Mouse (Mus musculus): Measurements from ENCODE around the gene Rtca. TPM values are rescaled to one million over a fixed set of nuclear protein-coding genes. Genes with fewer than 3 reads are reported as not detected.
A peak's percentile ranks its signal among the peaks of the same experiment; 100 is the strongest.

Gene Rtca
- 40.4 and 42.2 TPM in 2 replicates for polyA plus RNA-seq (2012; rRNA removed)

DNA sequence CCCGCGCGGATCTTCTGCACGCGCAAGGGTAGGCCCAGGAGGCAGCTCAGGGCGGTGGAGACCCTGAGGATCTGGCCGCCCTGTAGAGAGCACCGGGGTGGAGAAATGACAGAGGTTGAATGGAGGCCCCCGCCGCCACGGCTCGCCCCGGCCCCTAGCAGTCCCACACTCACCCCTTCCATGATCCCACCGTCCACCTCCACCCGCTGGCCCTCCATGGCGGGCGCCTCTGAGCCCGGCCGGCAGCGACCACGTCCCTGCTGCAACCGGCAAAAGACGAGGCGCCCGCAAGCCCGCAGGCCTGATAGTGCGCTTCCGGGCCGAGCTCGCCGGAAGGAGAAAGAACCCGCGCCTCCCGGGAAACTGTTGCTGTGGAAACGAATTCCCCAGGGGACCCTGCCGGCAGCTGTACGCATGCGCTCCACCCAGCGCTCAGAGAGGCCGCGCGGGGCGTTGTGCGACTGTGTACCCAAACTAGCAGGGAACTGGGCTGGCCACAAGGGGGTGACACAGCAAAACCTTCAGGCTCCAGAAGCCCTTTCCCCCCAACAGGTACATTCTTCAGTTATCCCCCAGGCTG, at the start of gene Rtca:
TSS of gene Rtca (minus strand) at position 437 of the 580 bp plus-strand sequence.
- DNase-seq (ENCODE audit: low spot score) = peak; percentile 92

DNA sequence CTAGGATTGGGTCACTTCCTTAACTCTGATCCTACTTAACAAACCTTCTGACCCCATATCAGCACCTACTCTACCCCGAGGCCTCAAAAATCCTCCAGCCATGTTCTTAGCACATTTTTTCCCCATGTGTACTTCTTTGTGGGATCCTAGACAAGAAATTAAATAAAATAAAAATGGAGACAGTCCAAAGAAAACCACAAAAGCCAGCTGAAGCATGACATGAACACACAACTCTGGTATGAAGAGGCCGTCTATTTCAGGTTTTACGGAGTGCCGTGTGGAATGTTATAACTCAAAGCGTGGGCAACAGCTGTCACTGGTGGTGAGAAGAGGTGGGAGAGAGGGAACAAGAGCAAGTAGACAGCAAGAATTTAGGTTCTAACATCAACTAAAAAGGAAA, 43.4 kb upstream of the Rtca start:
- DNase-seq (ENCODE audit: low spot score) = no peak

DNA sequence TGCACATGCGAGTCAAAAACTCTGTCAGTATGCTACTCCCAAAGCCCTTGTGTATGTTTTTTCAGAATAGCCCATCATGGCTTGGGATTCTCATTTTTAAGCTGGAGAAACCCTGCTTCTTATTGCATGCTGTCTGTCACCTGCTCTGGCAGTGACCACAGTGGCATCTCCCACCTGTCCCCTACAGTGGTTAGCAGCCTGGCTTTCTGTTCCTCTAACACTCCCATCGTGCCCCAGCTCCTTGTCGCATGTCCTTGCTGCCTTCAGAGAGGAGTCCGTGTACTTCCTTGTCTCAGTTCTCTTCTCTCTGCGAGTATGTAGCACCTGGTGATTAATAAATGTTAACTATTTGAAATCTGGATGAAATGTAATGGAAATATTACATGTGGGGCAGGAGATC, 39.4 kb upstream of the Rtca start:
- DNase-seq (ENCODE audit: low spot score) = no peak

DNA sequence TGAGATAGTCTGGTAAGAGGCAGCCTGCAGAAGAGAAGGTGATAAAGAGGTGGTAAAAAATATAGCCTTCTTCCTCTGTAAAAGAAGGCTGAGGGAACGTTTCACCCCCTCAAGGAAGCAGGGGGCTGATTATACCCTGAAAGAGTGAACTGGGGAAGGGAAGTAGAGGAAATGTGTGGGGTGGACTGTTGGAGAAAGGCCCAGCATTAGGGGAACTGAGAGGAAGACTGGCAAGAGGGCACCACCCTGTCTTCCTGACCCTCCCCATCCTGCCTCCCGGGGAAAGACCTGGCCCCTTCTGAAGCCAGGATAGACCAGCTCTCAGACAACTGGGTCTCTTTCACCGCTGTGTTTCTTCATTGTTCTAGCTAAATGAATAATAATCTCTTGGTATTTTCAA, 34.5 kb upstream of the Rtca start:
- no peak for DNase-seq (ENCODE audit: low spot score)

DNA sequence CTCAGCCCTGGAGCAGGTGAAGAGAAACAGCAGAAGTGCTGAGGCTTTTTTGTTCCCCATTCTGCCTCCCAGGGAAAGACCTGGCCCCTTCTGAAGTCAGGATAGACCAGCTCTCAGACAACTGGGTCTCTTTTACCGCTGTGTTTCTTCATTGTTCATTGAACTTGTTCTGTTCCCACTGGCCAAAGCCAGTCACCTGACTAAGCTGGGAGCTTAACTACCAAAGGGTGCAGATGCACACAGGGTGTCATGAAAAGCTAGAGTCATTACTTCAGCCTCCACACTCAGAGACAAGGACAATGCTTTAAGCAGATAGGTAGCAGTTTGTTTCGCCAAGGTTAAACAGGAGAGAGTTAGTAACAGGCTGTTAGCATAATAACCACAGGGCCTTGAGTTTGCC, 34.1 kb upstream of the Rtca start:
- no peak for DNase-seq (ENCODE audit: low spot score)

DNA sequence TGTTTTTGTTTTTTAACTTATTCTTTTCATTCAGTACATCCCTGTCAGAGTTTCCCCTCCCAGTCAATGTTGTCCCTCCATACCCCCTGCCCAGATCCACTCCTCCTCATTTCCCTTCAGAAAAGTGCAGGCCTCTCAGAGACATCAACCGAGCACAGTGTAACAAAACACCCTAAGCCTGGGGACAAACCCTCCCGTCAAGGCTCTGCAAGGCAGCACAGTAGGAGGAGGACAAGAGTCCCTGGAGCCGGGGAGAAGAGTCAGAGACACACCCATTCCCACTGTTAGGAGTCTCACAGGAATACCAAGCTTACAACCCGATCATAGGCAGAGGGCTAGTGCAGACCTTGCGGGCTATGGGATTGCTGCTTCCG, 29.2 kb upstream of the Rtca start:
- DNase-seq (ENCODE audit: low spot score) = no peak

DNA sequence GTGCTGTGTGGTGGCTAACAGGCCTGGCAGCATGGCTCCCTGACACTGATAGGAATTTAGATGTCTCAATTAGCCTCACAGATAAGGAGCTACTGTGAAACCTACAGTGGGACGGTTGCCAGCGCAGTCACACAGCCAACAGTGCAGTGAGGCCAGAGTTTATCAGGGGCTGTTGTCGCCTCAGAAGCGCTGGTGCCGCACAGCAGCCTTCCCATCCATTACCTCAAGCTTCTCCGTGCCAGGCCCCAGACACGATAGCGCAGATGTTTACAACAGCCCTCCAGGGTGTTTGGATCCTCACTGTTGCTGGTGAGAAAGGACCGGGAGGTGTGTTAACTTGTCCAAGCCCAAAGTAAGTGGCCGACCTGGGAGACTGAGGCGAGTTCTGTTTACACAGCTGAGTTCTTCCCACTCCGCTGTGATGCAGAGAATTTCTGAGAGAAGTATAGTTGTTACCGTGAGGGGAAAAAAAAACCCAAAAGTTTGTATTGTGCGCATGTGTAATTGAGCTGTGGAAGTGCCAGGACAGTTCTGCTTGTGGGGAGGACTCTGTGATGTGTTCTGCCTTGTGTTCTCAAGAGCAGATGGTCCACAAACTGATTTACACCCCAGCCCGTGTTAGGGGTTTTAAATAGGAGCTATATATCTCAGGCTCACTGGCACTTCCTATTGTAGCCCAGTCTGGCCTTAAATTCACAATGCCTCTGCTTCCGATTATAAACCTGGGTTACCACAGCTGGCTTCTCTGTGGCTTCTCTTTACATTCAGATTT, 28.6 kb upstream of the Rtca start:
- DNase-seq (ENCODE audit: low spot score) = no peak

DNA sequence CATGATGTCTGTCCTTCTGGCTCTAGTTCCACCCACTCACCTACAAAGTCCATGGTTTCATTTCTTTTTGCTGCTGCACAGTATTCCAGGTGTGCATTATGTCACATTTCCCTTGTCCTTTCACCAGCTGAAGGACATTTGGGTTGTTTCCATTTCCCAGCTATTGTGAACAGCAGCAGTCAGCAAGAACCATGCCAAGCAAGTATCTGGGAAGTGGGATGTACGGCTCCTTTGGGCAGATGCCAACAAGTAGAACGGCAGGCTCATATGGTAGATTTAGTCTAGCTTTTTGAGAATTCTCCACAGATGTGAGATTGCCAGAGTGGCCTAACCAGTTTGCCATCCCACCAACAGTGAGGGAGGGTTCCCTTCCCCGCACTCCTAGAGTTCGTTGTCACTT, 22.8 kb upstream of the Rtca start:
- no peak for DNase-seq (ENCODE audit: low spot score)

DNA sequence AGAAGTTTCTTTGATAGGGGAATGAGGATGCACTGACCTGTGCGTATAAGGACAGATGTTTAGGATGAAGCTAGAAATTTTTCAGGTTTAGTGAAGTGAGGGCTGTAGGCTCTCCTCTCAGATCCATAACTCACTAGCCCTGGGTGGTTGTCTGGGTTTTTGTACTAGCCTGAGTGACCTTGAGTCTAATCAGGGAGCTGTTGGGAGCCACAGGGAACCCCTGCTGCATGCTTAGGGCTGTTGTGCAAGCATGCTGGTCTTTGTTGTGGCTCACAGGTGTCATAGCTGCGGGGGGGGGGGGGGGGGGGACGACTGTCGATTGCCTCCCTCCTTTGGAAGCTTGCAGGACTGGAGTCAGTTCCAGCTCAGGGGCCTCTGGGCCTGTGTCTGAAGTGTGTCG, 21.7 kb upstream of the Rtca start:
- DNase-seq (ENCODE audit: low spot score) = no peak

DNA sequence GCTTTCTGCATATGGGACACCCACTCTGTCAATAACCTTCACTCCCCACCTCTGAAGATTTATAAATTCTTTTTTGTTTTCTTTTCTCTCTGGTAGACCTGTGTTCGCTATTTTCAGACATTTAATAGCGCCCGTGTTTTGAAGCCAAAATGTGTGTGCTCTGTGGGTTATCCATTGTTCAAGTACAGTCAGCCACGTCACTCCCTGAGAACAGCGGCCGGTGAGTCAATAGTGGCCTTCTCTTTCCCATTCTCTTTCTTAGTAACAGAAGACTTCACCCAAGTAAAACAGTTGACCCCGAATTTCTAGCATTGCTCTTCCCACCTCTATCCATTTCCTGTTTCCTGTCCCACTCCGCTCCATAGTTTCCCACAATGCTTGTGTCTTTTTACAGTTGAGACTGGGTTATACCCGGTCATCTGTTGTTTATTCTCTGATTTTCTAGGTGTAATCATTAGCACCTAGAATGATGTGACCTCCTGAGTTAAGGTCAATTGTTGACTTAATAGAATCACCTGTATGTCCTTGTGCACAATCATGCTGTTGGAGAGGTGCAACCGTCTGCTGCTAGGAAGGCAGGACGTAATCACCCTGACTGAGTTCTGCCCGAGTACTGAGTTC, 12.2 kb upstream of the Rtca start:
- DNase-seq (ENCODE audit: low spot score) = no peak

DNA sequence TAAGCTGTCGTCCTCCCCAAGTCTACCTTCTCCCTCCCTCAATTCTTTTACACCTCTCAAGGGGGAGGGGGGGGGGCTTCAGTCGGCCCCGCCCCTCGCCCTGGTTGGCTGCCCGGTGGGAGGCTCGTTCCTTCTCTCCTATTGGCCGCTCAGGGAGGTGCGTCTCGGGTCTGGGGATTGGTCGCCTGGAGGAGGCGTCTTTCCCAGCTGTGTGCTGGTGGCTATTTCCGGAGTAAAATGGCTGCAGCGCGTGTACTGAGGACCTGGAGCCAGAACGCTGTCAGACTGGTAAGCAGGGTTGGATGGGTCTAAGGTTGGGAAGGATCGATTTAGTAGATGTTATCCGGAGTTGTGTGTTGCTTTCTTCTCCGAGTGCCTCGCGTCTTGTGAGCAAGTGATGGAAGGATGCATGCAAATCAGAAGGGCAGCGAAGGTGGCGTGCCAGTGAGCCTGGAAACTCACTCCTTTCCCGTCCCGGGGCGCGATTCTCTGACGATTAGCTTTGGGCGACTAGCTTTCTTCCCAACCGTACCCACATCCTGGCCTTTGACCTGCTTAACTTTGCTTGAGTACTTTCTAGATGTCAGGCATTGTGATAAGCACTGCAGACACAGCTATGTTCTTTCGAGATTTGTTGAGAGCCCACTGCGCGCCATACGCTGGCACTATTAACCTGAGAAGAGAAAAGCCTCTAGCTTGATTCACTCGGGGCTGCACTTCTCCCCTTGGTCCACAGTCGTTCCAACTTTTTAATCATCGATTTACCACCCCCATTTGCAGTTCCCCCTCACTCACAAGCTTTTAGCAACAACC, 5.1 kb upstream of the Rtca start, which contains the start of gene Dbt:
TSS of gene Dbt (plus strand) at position 167 of the 813 bp plus-strand sequence.
- DNase-seq (ENCODE audit: low spot score) = peak; percentile 67

DNA sequence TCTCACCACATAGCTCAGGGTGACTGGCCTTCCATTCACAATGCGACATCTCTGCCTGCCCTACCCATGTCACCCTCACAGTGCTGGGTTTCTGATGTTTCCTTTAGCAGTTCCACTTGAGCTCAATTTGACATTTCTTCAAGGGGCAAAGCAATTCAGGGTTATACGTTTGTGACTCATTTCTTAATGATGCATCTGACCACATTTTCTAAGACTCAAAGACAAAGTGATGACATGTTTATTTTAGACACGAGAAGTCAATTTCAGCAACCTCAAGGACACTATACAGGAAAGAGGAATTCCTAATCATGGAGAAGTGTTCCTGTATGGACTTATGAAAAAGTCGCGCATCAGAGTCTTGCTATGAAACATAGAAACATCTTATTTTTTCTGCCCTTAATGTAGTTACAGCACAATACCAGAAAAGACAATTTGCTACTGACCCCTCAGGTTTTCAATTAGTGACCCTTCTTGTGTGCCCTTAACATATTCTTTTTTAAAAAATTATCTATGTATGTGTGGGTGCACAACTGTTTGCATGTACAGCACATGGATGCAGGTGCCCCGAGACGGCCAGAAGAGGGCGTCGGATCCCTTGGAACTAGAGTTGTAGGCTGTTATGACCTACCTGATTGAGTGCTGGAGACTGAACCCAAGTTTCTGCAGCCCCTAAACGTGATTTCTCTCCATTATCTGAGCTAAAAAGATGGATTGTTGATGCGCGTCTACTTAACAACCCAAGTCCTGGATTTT, 4.3 kb upstream of the Rtca start:
- DNase-seq (ENCODE audit: low spot score) = no peak

DNA sequence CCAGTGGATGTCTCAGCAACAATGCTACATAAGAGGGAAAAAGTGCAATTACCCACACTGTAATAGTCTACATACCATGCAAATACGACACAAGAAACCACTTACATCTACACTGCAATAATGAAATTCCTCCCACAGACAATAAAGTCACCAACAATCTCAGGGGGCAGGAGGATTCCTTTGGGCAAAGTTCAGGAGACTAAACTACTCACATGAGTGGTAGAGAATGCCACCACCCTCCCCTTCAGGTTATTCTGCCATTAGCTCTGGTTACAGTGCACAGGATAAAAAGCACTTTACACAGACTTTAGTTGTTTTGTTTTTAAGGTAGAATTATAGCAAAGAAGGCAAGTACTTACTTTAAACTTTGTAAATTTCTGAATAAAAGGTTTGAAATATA, 12.3 kb downstream of the Rtca start:
- no peak for DNase-seq (ENCODE audit: low spot score)

DNA sequence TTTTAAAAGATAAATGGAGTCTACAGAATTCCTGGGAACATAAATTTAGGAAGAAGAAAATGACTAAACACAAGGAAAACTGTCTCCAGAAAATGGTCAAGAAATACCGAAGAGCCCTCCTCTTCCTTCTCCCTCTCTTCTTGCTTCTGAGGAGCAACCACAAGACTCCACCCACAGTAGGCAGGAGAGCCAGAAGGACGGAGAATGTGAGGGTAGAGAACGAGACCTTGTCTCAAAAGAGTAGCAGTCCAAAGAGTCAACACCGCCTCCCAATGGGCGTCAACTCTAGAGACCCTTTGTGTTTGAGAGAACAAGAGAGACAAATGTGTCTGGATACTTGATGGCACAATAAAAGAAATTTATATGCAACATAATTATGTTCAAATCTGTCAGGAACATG, 14.3 kb downstream of the Rtca start:
- no peak for DNase-seq (ENCODE audit: low spot score)

DNA sequence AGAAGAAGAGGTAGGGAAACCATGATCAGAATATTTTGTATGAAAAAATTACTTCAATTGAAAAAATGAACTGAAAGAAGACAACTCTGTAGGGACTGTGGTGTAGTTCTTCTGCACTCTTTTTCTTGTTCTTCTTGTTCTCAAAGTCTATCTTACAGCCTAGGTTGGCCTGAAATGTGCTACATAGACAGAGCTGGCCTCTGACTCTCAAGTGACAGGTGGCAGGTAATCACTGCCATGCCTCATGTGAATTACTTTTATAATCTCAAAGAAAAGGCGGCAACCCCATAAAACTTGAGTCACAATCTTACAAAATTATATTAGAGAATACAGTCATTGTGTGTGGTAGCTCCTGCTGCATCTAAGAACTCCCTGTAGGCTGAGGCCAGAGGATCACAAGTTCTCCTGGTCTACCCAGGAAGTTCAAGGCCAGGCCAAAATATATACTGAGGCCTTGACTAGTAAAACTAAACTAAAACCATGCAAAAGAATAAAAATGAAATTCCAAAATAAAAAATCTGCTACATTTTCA, 16.0 kb downstream of the Rtca start:
- DNase-seq (ENCODE audit: low spot score) = no peak

DNA sequence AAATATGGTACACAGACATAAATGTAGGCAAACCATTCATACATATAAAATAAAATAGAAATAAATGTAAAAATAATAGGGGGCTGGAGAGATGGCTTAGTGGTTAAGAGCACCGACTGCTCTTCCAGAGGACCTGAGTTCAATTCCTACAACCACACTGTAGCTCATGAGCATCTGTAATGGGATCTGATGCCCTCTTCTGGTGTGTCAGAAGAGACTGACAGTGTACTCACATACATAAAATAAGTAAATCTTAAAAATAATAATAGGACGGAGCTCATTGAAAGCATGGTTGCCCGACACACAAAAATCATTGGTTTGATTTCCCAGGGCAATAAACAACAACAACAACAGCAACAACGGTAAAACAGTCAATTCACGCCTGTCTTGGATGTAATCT, 17.1 kb downstream of the Rtca start:
- no peak for DNase-seq (ENCODE audit: low spot score)

DNA sequence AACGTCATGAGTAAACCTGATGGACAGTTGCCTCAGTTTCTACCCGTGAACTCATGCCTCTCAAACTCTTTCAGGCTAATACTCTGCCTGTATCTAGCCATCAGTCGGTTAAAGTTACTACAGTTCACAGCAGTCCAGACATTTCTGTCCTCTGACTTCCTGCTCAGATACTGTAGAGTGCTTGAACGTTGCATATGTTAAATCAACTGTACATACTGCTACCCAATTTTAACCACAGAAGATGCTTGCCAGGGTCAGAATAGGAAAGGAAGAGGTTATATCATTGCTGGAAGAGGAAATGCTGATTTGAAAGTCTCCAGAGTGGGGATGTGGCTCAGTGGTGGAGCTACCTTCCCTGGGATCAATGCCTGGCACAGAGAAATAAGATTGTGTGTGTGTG, 24.7 kb downstream of the Rtca start:
- DNase-seq (ENCODE audit: low spot score) = no peak

DNA sequence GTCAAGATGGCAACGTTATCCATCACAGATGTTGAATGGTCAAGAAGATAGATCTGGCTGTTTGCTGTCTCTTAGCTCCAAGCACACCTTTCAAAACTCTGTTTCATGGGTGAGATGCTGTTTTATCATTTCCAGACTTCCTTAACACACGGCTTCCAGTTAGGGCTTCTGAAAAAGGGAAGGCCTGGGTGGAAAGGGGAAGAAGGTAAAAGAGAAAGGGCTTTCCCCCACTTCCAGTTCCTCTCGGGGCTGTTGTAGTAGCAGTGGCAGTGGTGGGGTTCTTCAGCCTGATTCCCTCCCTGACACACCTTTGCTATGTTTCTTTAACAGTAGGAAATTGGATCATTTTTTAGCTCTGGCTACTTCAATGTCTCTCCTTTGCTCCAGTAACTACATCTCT, 25.3 kb downstream of the Rtca start:
- no peak for DNase-seq (ENCODE audit: low spot score)

DNA sequence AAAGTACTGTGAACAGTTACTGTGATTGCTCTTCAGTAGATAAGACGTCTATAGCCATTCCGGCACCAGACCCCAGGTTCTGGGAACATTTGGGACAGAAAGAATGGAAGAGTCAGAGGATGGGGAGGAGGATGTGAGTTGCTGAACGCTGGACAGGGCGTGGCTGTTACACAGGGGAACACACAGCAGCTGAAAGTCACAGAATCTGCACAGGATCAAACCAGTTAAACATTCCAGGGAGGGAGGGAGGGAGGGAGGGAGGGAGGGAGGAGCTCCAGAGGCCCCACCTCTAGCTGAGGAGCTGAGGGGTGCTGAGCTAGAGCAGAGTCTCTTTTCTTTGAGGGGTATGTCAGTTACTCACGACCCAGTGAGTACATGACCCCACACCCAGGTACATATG, 27.1 kb downstream of the Rtca start:
- DNase-seq (ENCODE audit: low spot score) = no peak

DNA sequence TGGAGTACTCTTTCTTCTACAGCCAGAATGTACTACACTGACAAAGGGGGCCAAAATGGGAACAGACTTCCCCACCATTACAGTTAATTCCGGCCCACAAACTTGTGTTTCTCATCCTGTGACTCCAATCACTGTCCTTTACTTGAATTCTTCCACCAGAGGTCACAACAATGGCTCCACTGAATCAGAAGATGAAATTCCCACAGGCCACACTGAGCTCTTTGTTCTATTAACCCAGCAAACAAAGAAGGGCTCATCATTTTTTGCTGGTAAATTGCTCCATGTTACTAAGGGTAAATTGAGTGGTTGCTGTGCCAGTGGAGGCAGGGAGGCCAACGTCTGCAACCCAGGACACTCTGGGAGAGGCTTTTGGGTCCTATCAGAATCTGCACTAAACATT, 27.9 kb downstream of the Rtca start:
- DNase-seq (ENCODE audit: low spot score) = no peak

DNA sequence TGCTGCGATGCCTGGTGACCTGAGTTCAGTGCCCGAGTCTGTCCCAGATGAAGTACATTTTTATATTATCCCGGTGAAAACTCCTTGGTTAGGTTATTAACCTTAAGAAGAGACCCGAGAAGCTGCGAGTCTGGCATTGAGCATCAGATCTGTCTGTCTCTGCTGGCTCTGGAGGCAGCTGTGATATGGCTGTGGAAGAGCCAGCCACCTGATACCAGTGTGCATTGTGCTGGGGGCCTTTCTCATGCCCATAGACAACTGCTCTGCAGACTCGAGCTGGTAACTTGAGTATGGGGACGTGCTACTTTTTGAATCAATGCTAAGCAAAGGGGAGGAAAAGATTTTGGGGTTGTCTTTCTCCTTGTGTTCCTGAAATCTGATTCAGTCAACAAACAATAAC, 30.7 kb downstream of the Rtca start:
- no peak for DNase-seq (ENCODE audit: low spot score)
